Mouse (Mus musculus): ENCODE results near the gene Dgcr8.
A peak's percentile ranks its signal among the peaks of the same experiment; 100 is the strongest.

The Dgcr8 gene

DNA sequence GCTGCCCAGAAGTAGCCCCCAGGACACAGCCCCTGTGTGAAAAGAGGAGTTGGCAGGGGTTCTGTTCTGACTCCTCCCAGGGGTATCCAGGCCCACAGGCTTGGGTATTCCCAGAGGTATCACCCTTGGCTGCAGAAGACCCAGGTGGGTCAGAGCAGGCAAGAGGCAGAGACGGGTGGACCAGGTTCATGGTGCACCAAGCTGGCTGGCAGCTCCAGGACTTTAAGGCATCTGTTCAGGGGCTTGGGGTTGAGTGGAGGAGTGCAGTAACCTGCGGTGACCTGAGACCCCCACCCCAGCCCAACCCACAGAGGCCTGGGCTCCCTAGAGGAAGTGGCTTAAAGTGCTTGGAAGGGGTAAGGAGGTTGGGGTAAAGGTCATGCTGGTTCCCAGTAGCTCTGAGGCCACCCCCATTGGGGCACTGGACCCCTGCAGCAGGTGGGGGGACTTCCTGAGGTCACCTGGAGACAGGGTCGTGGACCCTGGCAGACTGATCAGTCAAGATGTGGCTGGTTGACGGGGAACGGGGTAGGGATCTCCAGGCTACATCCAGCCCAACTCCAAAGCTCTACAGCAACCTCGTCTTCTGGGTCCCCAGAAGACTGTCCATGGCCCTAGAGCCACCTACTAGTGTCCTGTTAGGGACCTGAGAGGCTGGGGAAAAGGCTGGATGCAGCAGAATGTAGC lies 68.0 kb downstream of the Dgcr8 start:
- DNase-seq (ENCODE audit: low read depth) = no peak

- no peak for DNase-seq (ENCODE audit: low read depth)
Observed at GRCm38 (mm10) chr16:18220001-18220400, 69.0 kb downstream of the Dgcr8 start.

GRCm38 (mm10) chr16:18218580-18218996 lies 70.5 kb downstream of the Dgcr8 start:
- DNase-seq (ENCODE audit: low read depth) = no peak

GRCm38 (mm10) chr16:18217579-18217978 lies 71.5 kb downstream of the Dgcr8 start, which contains the start of gene Ccdc188:
Ccdc188 (plus strand) TSS chr16:18217879.
- DNase-seq (ENCODE audit: low read depth) = no peak

DNA sequence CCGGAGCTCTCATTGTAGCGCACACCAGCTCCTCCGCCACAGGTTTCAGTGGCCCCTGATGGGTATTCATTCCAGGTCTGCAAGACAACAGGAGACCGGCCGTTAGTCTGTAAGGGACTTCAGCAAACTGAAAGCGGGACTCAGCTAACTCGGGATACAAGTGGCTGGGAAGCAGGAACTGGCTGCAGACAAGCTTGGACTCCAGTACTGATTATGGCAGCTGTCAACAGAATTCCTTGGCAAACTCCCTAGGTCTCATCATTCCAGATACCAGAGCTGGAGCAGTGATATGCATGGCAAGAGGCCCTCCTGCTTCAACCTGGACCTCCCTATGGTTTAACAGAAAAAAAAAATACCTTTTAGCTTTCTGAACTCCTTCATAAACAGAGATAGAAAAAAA lies 74.2 kb downstream of the Dgcr8 start:
- no peak for DNase-seq (ENCODE audit: low read depth)

DNA sequence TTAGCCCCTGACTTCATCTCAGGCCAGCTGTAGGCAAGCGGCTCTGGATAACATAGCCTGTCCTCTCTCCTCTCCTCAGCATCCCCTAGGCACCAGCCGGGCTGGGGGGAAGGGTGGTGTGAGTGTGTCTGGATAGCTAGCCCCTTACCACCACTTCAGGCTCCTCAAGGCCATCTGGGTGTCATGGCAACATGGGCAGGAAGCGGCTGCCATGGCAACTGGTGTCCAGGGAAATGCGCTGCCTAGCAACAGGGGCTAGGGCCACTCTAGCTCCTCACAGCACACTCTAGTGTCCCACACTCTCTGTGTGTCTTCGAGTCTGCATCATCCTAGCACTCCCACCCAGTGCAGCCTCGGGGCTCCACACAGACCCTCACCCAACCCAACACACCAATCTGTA lies 75.4 kb downstream of the Dgcr8 start:
- DNase-seq (ENCODE audit: low read depth) = no peak

- peak; percentile 53 for DNase-seq (ENCODE audit: low read depth)
Observed at GRCm38 (mm10) chr16:18211417-18212171, 77.5 kb downstream of the Dgcr8 start.

DNA sequence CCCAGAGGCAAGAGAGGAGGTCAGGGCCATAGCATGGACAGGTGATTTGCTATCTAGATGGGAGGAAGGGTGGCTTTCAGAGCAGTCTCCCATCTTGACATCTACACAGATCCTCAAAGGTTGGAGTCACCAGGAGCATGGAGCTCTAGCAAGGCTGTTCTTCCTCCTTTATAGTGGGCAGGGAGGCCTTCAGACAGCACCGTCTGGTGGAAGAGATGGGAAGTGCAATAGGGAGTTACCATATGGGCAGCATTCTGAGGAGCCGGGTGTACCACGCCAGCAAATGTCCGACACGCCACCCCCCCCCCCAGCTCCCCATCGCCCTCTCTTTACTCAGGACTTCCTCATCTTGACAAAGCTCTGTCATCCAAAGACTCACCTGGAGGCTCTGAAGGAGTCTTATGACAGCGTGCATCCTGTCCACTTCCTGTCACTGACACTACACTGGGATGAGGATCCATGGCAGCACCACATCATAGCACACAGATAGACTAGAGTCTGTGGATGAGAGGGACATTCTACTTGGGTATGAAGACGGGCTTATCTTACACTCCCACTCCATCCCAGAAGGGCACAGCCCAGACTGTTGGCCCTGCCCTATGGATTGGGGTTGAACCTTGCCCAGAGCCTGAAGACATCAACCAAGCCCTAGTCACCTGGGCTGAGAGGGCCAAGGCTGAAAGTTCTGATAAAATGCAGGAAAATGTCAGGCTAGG lies 78.2 kb downstream of the Dgcr8 start:
- peak; percentile 48 for DNase-seq (ENCODE audit: low read depth)
